Mouse (Mus musculus): ENCODE measurements at regions not wholly inside any gene's neighbourhood (a gene's known extent, or its start where the extent isn't known, plus 50 kb on each side); places are given as distances from the start of the nearest gene placed in this dataset.

DNA sequence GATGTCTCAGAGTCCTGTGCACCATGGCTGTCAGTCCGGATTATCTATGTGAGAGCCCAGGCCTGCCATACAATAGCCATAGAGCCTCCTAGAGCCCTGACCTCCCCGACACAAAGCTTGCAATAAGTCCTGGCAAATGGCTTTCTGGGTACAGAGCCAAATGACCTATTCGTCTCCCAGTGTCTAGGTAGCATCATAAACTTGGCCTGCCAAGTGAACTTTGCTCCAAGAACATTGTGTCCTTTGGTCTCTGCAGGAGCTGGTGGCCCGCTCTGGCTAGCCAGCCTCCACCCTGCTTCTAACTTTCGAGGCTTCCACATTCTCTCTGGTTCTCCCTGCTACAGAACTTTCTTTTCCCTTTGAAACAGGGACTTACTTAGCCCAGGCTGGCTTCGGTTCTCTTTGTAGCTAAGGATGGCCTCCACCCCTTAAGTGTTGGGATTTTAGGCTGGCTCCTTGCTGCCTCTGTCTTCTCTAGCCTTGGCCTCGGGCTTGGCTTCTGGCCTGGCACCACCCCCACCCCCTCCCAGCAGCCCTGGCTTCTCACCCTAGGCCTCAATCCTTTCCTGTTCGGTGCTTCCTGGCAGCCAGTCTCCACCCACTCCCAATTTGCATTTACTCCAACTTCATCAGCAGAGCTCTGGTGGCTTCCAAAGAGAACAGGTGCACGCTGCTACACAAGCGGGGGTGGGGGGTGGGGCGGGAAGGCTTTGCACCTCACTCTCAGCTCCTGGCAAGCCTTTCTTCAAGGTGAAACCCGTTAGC lies 70.8 kb upstream of the Grik3 start:
- no peaks in the 10 kb centered on the region for H3K36me3 ChIP-seq (ENCODE audit: control insufficient read depth, insufficient read depth, low read length)
- no peaks in the 10 kb centered on the region for H3K27me3 ChIP-seq (ENCODE audit: control insufficient read depth, insufficient read depth, low read length)
- H3K27ac ChIP-seq (ENCODE audit: control insufficient read depth, insufficient read depth, low read depth, low read length): no peak overlapping the region
- no peaks in the 10 kb centered on the region for H3K4me1 ChIP-seq (ENCODE audit: control insufficient read depth, insufficient read depth, low read length)
- TF ChIP-seq CTCF (IDR thresholded peaks at IDR 0.05; ENCODE audit: control insufficient read depth, insufficient read depth, insufficient replicate concordance, low read depth, low read length): no peak
- no peak for TF ChIP-seq POLR2A (IDR thresholded peaks at IDR 0.05; ENCODE audit: control insufficient read depth, low read depth, low read length)
- H3K4me3 ChIP-seq (ENCODE audit: control insufficient read depth, low read depth, low read length): no peak overlapping the region

GRCm38 (mm10) chr4:125415308-125415707 lies 75.2 kb upstream of the Grik3 start:
- no peak for TF ChIP-seq CTCF (IDR thresholded peaks at IDR 0.05; ENCODE audit: control insufficient read depth, insufficient read depth, insufficient replicate concordance, low read depth, low read length)
- TF ChIP-seq POLR2A (IDR thresholded peaks at IDR 0.05; ENCODE audit: control insufficient read depth, low read depth, low read length): no peak
- Histone ChIP-seq H3K4me3 (ENCODE audit: control insufficient read depth, low read depth, low read length) (no peak overlapping the region), H3K4me1 (ENCODE audit: control insufficient read depth, insufficient read depth, low read length) (no peaks in the 10 kb centered on the region), H3K36me3 (ENCODE audit: control insufficient read depth, insufficient read depth, low read length) (no peaks in the 10 kb centered on the region), H3K27me3 (ENCODE audit: control insufficient read depth, insufficient read depth, low read length) (no peaks in the 10 kb centered on the region), H3K27ac (ENCODE audit: control insufficient read depth, insufficient read depth, low read depth, low read length) (no peak overlapping the region)

- Histone ChIP-seq H3K27ac (ENCODE audit: control insufficient read depth, insufficient read depth, low read depth, low read length) (no peak overlapping the region), H3K36me3 (ENCODE audit: control insufficient read depth, insufficient read depth, low read length) (no peaks in the 10 kb centered on the region), H3K27me3 (ENCODE audit: control insufficient read depth, insufficient read depth, low read length) (no peaks in the 10 kb centered on the region), H3K4me3 (ENCODE audit: control insufficient read depth, low read depth, low read length) (no peak overlapping the region), H3K4me1 (ENCODE audit: control insufficient read depth, insufficient read depth, low read length) (no peaks in the 10 kb centered on the region)
- TF ChIP-seq CTCF (IDR thresholded peaks at IDR 0.05; ENCODE audit: control insufficient read depth, insufficient read depth, insufficient replicate concordance, low read depth, low read length) (no peak), POLR2A (IDR thresholded peaks at IDR 0.05; ENCODE audit: control insufficient read depth, low read depth, low read length) (no peak)
These were observed 76.4 kb upstream of the Grik3 start for GRCm38 (mm10) chr4:125413833-125414719.

DNA sequence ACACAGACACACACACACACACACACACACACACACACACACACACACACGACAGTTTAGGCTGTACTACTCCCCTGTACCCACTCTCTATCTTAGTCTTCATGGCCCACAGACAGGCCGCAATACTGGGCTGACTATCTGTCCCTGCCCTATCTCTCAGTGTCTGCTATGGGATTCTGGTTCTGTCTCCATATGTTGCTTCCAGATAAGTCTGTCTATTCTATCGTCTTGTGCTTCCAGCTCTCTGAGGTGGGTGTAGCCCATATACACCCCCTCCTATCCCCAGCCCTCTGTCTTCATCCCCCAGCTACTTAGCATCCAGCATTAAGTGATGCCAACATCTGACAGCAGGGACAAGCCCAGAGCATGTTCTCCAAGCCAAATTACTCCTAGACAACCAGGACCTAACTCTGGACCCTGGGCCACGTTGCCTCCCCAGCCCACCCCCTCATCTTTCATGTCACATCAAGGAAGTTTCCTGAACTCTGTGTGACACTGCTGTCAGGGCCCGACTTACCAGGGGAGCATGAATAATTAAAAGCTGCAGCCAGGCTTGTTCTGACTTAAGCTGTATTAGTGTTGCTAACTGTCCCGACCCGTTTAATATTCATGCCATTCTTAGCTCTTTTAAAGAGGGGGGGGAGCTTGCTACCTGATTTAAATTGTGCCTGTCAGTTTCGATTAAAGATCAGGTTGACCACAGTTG lies 79.6 kb upstream of the Grik3 start:
- H3K27ac ChIP-seq (ENCODE audit: control insufficient read depth, insufficient read depth, low read depth, low read length): no peak overlapping the region
- H3K36me3 ChIP-seq (ENCODE audit: control insufficient read depth, insufficient read depth, low read length): no peaks in the 10 kb centered on the region
- no peak overlapping the region for H3K4me3 ChIP-seq (ENCODE audit: control insufficient read depth, low read depth, low read length)
- H3K27me3 ChIP-seq (ENCODE audit: control insufficient read depth, insufficient read depth, low read length): no peaks in the 10 kb centered on the region
- no peak for TF ChIP-seq CTCF (IDR thresholded peaks at IDR 0.05; ENCODE audit: control insufficient read depth, insufficient read depth, insufficient replicate concordance, low read depth, low read length)
- TF ChIP-seq POLR2A (IDR thresholded peaks at IDR 0.05; ENCODE audit: control insufficient read depth, low read depth, low read length): no peak
- no peaks in the 10 kb centered on the region for H3K4me1 ChIP-seq (ENCODE audit: control insufficient read depth, insufficient read depth, low read length)

DNA sequence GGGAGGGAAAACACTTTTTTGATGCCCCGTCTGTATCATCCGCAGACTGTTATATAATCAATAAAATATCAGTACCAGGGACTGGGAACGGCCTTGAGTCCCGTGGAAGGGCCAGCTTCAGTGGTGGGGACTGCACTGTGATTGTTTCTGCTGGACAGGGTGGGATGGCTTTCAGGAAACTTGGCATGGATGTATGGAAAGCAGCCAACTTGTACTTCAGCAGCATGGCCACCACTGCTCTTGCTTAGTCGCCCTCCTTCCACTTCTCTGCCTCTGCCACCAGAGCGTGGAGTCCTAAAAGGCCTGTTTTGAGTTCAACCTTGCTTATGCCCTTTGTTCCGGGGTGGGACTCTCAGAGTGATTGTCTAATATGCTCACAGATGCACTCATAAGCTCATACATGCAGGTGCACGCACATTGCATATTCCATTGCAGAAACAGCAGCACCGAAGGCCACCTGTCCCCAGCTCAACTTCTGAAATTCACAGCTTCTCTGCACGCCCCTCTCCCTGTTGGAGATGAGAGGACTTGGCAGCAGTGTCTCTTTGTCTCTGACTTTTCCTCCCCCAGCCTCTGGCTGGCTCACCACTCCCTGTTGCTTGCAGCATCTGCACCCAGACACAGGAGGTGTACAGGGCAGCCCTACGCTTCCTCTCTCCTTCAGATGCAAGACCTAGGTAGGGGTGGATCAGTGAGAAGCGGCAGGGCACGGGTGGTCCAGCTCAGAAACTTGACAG lies 91.0 kb upstream of the Grik3 start:
- no peaks in the 10 kb centered on the region for H3K36me3 ChIP-seq (ENCODE audit: control insufficient read depth, insufficient read depth, low read length)
- no peak for TF ChIP-seq POLR2A (IDR thresholded peaks at IDR 0.05; ENCODE audit: control insufficient read depth, low read depth, low read length)
- no peak for TF ChIP-seq CTCF (IDR thresholded peaks at IDR 0.05; ENCODE audit: control insufficient read depth, insufficient read depth, insufficient replicate concordance, low read depth, low read length)
- no peaks in the 10 kb centered on the region for H3K27me3 ChIP-seq (ENCODE audit: control insufficient read depth, insufficient read depth, low read length)
- no peak overlapping the region for H3K4me3 ChIP-seq (ENCODE audit: control insufficient read depth, low read depth, low read length)
- no peak overlapping the region for H3K27ac ChIP-seq (ENCODE audit: control insufficient read depth, insufficient read depth, low read depth, low read length)
- no peaks in the 10 kb centered on the region for H3K4me1 ChIP-seq (ENCODE audit: control insufficient read depth, insufficient read depth, low read length)

GRCm38 (mm10) chr4:125397007-125397461 lies 93.5 kb upstream of the Grik3 start:
- Histone ChIP-seq H3K4me3 (ENCODE audit: control insufficient read depth, low read depth, low read length) (no peak overlapping the region), H3K36me3 (ENCODE audit: control insufficient read depth, insufficient read depth, low read length) (no peaks in the 10 kb centered on the region), H3K27me3 (ENCODE audit: control insufficient read depth, insufficient read depth, low read length) (no peaks in the 10 kb centered on the region), H3K4me1 (ENCODE audit: control insufficient read depth, insufficient read depth, low read length) (no peaks in the 10 kb centered on the region), H3K27ac (ENCODE audit: control insufficient read depth, insufficient read depth, low read depth, low read length) (no peak overlapping the region)
- TF ChIP-seq POLR2A (IDR thresholded peaks at IDR 0.05; ENCODE audit: control insufficient read depth, low read depth, low read length): no peak
- no peak for TF ChIP-seq CTCF (IDR thresholded peaks at IDR 0.05; ENCODE audit: control insufficient read depth, insufficient read depth, insufficient replicate concordance, low read depth, low read length)

Measured in testis, adult 2 months (tissue).